Mouse (Mus musculus) NIH3T3 (cell line): ENCODE results near the gene Ryr3.
A peak's percentile ranks its signal among the peaks of the same experiment; 100 is the strongest.

Experiments
- DNase-seq: peaks from one replicate; pipeline ENCODE4 v3.0.0-alpha.2; 2012; ENCODE audit warnings: low read depth

Gene Ryr3

DNA sequence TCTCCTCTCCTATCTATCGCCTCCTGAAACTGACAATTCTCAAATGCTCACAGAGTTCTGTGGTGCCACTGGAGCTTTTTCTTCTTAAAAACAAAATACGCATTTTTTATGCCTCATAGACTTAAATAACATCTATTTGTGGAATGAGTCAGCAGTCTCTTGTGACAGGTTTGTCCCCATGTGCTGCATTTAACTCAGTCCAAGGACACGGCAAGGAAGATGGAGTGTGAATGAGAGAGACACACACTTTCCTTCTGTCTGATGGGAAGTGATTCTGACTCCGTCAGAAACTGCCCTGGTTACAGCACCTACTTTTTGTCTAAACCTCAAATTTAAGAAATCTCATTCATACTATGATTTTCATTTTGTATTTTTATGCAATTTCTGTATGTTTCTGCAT lies 306.3 kb downstream of the Ryr3 start:
- DNase-seq, result no peak

DNA sequence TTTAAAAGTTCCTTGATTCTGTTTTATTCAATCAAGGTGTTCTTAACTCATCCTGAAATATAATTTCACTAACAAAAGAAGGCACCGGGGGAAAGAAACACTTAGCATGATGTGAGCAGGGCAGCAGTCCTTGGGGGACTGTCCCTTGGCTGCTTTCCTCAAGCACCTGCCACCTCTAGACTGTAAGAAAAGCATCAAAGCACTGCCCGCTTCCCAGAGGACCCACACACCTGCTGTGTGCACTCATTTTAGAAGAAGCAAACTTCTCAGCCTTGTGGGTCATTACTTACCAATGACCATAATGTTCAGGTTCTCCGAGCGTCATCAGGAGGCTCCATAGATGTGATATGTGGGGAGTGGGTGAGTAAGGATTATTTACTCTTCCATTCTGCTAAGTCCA lies 307.8 kb downstream of the Ryr3 start:
- no peak for DNase-seq

DNA sequence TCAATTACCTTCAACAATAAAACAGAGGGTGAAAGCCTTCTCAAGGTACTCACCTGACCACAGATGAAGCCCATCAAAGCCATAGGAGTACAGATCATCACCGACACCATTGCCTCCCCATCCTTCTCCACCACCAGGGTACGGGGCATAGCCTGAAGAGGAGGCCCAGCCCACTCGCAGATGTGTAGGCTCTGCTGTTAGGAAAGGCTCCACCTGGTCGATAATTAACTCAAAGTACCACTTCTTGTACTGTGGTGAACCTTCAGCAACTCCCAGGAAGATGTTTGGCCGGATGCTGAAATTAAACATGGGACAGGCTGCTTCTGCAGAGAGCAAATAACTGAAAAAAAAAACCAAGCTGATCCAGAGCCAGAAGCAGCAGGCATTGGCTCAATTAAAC lies 316.1 kb downstream of the Ryr3 start:
- no peak for DNase-seq

DNA sequence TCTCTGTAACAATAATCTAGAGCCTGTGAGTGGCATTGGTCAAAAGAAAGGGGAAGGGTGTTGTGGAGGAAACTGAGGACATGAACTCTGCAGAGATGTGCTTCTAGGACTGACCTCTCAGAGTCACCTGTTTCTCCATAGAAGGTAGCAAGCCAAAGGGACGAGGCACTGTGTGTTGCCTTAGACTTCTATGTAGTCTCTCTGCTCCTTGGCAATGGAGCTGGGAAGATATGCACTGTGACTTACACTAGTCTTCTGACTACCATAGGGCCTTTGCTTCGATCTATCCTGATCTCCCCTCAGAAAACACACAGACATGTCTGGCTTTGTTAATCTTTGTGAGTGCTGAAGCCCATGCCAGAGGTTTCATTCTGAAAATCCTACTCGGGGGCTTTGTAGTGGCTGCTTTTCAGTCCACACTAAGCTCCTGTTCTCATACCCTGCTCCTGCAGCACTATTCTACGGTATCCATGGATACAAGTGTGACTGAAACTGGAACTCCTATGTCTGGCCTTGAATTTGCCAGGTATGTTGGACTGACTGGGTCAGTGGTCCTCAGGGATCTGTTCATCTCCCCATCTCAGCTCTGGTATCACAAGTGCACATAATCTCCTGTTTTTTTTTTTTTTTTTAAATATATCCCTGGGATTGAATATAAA lies 332.3 kb downstream of the Ryr3 start:
- no peak for DNase-seq

DNA sequence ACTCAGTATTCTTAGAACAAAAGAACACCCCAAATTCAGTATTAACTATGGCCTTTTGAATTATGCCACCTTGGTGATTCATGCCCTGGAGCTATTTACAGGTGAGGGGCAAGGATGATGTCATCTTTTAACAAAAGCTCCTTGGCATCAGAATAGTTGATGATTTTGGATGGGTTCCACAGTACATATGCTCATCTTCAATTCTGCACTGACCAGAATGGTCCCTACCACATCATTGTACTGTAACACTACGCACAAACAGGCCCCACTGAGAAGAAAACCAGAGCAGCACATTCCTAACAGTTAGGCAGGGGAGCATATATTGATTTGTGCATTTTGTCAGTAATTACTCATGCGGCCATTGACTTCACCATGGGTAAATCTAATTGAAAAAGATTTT lies 335.1 kb downstream of the Ryr3 start:
- DNase-seq, result no peak

DNA sequence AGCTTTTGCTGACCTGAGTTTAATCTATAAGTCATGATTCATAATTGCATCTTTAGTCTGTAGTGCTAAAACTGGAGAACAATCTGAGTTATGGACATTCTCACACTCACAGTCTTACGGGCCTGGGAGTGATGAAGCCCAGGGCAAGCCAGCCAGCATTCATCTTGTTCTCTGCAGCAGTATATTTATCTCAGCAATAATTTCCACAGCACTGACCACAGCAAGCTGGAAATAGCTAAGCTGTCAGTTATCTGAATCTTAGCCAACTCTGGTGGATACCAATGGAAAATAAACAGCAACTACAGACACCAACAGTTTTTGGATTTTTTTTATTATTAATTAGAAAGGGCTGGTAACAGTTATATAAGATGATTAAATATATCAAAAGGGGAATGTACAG lies 335.5 kb downstream of the Ryr3 start:
- DNase-seq, result no peak

DNA sequence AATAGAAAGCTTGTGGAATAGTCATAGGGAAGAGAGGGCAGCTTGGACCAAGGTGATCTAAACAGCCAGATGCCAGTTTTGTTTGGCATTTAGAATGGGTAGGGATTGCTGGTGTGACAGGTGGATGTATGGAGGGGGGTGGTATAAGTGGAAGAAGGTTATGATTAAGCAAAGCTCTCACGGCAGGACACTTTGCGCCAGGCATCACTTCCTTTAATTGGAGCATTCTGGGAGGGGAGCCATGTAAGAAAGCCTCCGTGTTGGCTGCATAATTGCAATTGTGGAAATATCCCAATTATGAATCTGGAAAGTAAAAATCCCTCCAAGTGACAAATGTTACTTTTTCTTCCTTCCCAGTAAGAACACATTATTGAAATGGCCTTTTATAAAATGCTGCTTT lies 339.5 kb downstream of the Ryr3 start:
- no peak for DNase-seq

DNA sequence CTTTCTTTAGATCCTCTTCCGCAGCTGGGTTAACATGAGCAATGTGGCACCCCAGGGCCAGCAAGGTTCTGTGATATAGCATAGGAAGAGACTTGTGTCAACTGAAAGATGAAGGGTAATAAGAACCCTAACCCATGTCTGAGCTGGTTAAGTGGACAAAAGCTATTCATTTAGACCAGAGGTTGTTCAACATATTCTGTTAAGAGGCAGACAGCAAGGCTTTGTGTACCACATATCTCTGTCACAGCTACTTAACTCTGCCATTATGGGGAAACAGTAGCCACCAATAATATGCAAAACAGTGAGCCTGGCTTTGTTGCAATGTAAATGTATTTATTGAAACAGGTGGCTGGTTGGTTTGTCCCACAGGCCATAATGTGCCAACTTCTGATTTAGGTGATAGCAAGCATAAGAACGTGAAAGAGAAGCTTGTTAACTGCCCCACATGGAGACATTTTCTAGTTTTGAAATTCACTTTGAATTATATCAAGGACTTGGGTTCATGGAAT lies 350.8 kb downstream of the Ryr3 start:
- no peak for DNase-seq

DNA sequence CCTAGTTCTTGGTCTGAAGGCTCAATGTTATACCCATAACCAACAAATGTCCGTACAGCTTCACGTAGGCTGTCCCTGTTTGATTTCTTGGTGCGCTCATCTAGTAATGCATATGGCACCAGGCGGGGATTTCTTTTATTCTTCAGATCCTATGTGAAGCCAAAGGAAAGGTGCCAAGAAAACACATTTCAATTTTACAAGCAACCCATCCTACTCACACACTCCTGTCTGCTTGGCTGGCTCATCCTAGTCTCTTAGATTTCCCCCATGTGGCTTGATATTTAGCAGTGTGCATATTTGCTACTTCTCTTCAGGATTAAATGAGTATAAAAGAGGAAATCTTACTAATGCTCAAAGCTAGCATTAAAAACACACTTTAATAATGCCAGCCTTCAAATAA lies 355.1 kb downstream of the Ryr3 start:
- DNase-seq, result no peak

DNA sequence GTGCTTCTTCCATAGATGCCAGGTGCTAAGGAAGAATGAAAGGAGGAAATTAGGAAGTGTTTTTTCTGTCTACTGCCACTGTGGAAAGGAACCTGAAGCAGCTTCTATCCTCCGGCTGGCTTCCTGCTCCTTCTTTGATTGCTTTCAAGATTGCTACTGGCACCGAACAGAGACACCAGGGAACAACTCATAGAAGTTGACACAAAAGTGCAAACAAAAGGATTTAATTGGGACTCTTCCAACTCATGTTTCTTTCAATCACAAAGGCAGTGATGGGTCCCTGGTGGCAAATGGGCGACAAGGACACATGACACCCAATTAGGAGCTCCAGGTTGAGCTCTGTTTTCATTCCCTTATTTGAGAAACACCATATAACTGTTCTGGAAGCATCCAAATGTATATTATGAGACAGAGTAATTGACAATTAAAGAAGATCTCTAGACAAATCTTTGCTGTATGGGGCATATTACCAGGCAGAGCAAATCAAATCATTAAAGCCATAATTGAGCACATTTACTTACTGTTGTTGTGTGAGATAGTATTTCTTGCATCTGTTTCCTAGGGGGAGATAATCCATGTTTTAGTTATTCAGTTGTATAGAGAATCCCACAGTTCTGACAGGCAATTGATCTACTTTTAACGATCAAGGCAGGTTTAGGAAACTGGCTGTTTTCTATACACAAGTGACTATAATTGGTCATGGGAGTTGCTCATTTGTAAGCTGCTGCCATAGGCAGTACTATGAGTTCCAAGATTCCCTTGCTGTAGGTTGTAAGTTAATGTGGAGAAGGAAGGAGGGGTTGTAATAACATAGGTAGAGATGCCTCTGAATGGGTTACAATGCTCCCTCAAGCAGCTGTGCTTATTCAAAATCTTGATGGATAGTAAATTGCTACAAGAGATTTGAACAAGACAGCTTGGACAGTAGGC lies 371.0 kb downstream of the Ryr3 start:
- DNase-seq, result no peak

DNA sequence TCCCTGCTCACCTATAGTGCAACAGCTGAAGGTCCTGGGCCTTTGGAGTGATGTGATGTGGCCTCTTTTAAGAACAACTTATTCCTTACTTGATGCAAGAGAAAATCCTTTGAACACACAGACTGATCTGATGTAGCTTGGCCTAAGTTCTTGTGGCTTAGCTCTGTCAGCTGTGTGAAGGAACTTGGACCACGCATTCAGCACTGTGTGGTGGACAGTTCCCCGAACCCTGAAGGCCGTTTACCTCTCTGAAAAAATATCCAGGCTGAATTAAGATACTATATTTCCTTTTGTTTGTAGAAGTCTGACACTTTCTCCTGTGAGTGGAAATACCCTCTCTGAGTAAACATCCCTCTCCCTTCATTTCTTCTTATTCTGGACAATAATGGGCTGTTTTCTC lies 374.0 kb downstream of the Ryr3 start:
- peak; percentile 53 for DNase-seq

DNA sequence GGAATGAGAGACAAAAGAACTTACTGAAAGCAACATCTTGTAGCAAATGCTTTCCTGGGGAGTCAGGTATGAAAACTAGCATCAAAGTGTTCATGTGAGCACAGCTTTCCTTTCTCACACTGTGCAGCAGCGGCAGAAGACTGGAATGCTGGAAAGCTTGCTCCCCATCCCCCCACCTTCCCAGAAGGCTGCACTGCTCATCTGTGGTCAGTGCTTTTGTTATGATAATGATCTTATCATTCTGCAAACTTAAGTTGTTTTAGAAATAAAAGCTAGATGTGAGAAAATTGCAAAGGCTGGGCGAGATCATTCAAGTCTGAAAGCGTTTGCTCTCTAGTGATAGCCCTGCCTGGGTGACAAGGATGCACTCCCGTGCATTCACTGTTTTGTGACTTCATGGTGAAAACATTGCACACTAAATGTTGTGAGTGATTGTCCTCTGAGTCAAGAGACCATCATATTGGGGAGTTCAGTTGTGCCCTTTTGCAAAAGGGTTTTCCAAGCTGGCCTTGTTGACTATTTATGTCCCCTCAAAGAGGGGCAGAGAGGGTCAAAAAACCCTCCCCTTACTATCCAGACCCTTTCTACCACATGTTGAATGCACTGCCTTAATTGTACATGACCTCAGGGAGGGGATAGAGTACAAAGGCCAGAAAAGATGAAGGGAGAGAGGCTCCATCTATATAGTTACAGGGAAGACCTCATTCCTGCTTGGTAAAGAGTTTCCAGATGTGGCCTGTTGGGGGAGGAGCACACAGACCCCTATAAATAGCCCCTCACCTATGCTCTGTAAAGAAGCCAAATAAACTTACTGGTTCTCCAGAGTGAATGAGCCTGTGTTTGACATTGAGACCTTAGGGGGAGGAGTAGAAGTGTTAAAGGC lies 385.2 kb downstream of the Ryr3 start:
- no peak for DNase-seq

DNA sequence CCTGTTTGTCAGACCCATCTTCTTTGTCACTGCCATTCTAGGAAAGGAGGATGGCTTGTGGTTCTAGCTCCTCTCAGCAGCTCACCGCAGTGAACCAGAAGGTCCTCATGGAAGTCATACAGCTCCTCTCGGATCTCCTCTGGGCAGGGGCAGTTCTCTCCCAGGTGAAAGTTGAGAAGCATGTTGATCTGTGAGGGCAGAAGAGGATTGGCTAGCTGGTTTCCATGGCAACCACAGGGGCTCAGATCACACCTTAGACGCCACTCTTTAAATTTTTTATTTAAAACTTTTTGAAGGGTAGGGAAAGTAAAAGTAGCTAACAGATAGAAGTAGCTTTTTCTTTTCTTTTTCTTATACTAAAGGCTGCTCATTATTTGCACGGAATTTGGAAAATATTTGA lies 390.3 kb downstream of the Ryr3 start:
- DNase-seq, result no peak

DNA sequence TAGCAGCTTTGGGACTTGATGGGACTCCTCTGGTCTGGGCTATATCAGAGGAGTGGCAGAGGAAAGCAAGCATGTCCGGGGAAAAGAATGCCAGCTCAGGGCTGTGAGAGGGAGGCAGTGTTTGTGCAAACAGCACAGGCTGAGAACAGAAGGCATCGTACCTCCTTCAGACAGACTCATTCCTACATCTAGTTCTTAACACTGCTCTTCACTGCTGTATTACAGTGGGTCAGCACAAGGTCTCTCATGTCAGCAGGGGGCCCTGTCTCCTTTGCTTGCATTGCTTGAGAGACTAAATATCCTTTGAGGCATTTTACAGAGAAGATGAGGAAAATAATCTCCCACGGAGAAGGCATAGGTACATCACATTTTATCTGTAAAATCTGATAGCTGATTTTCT lies 394.2 kb downstream of the Ryr3 start:
- DNase-seq, result peak; percentile 8

DNA sequence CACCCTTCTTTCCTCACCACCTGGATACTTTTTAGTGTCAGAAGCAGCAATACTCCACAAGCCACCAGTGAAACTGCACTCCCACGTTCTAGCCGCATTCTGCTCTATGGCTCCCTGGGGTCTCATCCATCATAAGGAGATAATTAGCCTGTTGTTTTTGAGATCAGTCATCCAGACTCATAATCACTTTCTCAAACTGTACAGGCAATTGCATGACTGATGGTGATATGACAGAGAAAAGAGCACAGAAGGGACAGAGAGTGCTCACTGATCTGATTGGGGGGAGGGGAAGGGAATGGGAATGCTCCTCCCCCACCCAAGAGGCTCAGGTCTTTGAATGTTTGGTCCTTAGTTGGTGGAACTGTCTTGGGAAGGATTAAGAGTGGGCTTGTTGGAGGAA lies 397.8 kb downstream of the Ryr3 start:
- no peak for DNase-seq

DNA sequence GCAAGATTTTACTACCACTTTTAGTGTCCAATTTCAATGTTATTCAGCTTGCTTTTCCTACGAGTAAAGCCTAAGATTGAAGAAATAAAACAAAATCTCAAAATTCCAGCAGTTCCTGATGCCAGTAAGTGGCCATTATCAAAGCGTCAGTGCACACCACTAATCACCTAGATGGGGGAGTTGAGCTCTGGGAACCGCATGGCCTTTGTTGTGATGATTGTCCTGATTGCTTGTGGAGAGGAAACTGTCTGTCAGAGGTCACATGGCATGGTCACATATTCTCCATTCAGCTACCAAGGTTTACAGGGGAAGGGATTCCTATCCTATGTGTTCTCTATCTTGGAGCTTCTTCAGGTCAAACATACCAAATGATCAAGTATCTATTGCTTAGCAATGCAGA lies 399.9 kb downstream of the Ryr3 start:
- DNase-seq, result no peak

DNA sequence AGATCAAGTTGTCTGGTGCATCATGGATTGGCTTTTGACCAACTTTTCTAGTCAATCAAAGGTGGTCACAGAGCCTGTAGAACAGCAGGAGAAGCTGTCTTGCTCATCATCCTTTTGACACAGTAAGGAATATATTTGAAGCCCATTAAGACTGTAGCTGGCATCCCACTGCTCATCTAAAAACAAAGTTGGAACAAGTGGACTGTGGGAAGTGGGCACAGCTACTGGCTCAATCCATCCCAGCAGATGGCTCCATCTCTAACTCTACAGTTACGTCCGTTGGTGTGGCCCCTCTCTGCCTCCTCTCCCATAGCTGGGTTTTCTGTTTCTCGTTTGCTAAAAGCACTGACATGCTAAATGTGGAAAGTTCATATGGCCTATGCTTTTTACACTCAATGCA lies 400.9 kb downstream of the Ryr3 start:
- DNase-seq, result no peak

DNA sequence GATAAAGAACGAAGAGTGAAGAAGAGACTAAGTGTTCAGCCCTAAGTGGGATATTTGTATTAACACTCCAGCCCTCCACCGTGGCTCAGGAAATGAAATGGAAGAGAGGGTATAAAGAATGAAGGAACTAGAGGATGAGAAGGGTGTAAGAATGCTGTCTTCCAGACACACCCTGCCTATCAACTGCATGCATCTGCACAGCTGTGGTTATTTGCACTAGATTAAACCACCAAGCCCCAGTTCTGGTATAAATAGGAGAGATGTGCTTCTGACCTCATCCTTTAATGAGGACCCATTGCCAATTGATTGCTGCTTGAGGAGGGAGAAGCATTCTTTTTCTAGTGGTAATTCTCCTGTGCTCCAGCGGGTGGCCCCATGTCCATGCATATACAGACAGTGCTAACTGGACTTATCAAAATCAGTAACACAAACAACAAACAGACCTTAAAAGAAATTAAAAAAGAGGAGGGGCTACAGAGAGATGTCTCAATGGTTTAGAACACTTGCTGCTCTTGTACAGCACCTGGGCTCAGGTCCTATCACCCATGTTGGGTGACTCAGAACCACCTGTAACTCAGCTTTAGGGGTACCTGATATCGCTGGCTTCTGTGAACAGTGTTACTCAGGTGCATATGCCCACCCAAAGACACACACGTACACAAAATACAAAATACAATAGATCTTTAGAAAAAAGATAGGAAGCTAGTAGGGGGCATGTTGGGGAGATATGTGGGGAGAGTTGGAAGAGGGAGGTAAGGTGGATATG lies 404.1 kb downstream of the Ryr3 start:
- DNase-seq, result peak; percentile 34

DNA sequence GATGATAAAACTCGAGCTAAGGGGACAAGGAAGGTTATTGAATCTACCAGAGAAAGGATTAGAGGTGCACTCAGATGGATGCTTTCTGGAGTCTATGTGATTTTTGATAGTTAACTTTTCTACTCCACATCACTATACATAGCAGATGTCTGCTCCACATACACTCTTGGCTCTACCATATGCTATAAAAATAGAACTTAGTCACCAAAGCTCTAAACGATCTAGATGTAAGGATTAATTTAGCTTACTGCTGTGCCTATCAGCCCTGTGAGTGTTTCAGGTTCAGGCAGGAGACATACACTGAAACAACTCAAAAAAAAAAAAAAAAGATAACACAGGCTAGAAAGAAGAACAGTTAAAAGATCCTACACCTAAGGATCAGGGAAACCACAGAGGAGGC lies 410.9 kb downstream of the Ryr3 start:
- DNase-seq, result no peak

DNA sequence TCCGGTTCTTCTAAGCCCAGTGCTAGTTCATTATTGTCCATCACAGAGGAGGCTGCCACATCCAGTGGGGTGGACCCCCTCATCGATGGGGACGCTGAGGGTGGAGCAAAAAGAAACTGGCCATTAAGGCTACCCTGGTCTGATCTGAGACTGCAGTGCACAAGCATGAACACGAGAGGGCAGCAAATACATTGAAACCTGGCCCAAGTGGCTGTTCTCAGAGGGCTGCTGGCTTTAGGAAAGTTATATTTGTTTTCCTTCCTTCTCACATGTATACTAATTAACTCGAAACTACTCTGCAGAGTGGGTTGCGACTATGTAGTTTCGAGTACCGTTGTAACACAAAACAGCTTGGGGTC lies 416.9 kb downstream of the Ryr3 start:
- DNase-seq, result peak; percentile 86

DNA sequence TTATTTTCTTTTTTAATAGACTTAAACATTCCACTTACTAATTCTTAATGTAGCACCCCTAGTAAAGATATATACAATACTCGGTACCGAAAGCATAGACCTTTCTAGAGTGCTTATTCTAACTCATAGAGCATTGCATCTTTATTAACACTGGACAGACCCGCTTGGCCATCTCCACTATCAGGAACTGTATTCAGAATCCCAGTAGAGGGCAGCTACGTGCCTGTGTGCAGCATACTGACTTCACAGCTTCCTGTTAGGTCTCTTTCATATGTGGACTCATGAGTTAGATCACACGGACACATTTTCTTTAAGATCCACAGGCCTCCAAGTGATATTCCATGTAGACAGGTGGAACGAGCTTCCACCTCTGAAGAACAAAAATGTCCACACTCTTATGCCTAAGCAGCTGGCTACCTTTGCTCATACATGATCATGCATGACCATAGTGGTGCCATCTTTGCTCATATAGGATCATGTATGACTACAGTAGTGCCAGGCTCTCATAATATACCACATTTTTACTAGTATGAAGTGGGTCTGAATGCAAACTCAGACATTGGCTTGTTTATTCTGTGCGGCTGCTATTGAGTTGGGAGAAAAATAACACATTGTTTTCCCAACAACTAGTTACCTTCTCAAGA lies 417.4 kb downstream of the Ryr3 start:
- peak; percentile 14 for DNase-seq
